Mouse (Mus musculus) hindbrain, postnatal 0 days (tissue): ENCODE measurements around the gene Drd4. TPM values are rescaled to one million over a fixed set of nuclear protein-coding genes. Genes with fewer than 3 reads are reported as not detected.

Experiments used
- ATAC-seq: fragments of 200-750 bp; cut with Nextera tagmentation; 2 replicates; pipeline ENCODE4 v1.8.0; 2017; ENCODE audit warnings: mild to moderate bottlenecking, moderate TSS enrichment, moderate library complexity
- DNase-seq: peaks from one replicate; pipeline ENCODE4 v3.0.0-alpha.2; 2015; ENCODE audit warnings: low spot score
- H3K27ac ChIP-seq: fragments of 300-500 bp; sonication (generic); 2 replicates; pipeline ENCODE4 v1.5.1; 2014; ENCODE audit warnings: mild to moderate bottlenecking
- H3K27me3 ChIP-seq: fragments of 300-500 bp; sonication (generic); 2 replicates; pipeline ENCODE4 v1.6.1; 2014; ENCODE audit warnings: low read length, mixed read lengths; ENCODE audit not compliant: insufficient read depth
- H3K36me3 ChIP-seq: fragments of 300-500 bp; sonication (generic); 2 replicates; pipeline ENCODE4 v1.6.1; 2014; ENCODE audit warnings: low read length, mixed read lengths; ENCODE audit not compliant: insufficient read depth
- H3K4me1 ChIP-seq: fragments of 300-500 bp; sonication (generic); 2 replicates; pipeline ENCODE4 v1.6.1; 2014; ENCODE audit warnings: antibody characterized with exemption, low read length, mixed read lengths; ENCODE audit not compliant: insufficient read depth
- H3K4me2 ChIP-seq: fragments of 300-500 bp; sonication (generic); 2 replicates; pipeline ENCODE4 v1.6.1; 2014; ENCODE audit warnings: low read depth, mild to moderate bottlenecking, low read length, moderate library complexity, mixed read lengths
- H3K4me3 ChIP-seq: fragments of 300-500 bp; sonication (generic); 2 replicates; pipeline ENCODE4 v1.5.1; 2014; ENCODE audit warnings: low read length
- H3K9ac ChIP-seq: fragments of 300-500 bp; sonication (generic); replicated peaks from 2 replicates; pipeline ENCODE4 v1.6.1; 2014; ENCODE audit warnings: mild to moderate bottlenecking, low read length, moderate library complexity, mixed read lengths
- H3K9me3 ChIP-seq: fragments of 300-500 bp; sonication (generic); 2 replicates; pipeline ENCODE4 v1.6.1; 2016; ENCODE audit warnings: low read length, mixed read lengths
- CTCF ChIP-seq: IDR thresholded peaks from 2 replicates; pipeline ENCODE4 v1.5.1; 2016; ENCODE audit warnings: antibody characterized with exemption, control low read depth, low read depth
- WGBS: fragments of 180-500 bp; shearing (Covaris S2); extraction: QIAGEN DNeasy Blood & Tissue Kit; methylation state at CpG from one replicate; pipeline ENCODE4 v1.1.7; 2014; 5-methylcytosine and 5-hydroxymethylcytosine counted together
- polyA plus RNA-seq: library from polyadenylated mRNA; unstranded; fragments of >200 nt; fragmentation: Nextera tagmentation; extraction: Ambion mirVana; gene quantifications from 2 replicates; pipeline ENCODE4 v1.2.1, GENCODE M21; 2015
- total RNA-seq: library from RNA; depleted of rRNA; stranded (reverse); fragments of >200 nt; gene quantifications from 2 replicates; pipeline ENCODE4 v1.2.3, GENCODE M21; 2014; rRNA removed

The Drd4 gene
- total and polyA plus RNA-seq, 2 experiments from 2014 or later = 0.73 to 0.94 TPM

- Histone ChIP-seq H3K4me3 (no peak overlapping the region), H3K4me2 (peak overlapping the region; percentile 23; the same call in 1 of the 2 replicates)
- WGBS = 38% methylated on average over 20 of the region's 20 CpGs
Observed at GRCm38 (mm10) chr7:141339215-141339920, 47.6 kb downstream of the Drd4 start.

GRCm38 (mm10) chr7:141340023-141340422 is 48.2 kb downstream of the Drd4 start:
- TF ChIP-seq CTCF = no peak
- Histone ChIP-seq H3K27ac (no peak overlapping the region), H3K36me3 (peaks cover 2% of the 10 kb centered on the region; the same call in 1 of the 2 replicates), H3K4me2 (no peak overlapping the region), H3K4me3 (no peak overlapping the region), H3K27me3 (no peaks in the 10 kb centered on the region), H3K9ac (no peak overlapping the region), H3K9me3 (no peaks in the 10 kb centered on the region), H3K4me1 (0 out of 2 replicates have a peak, but pooled peaks cover 3% of the 10 kb centered on the region)
- no peak for DNase-seq
- 87% methylated on average over 7 of the region's 7 CpGs for WGBS
- ATAC-seq = no peak

More at GRCm38 (mm10) chr7:141339215-141339920, 47.6 kb downstream of the Drd4 start:
- DNase-seq = no peak
- no peak for TF ChIP-seq CTCF
- H3K27ac ChIP-seq = no peak overlapping the region
- no peak overlapping the region for H3K9ac ChIP-seq
- H3K9me3 ChIP-seq = no peaks in the 10 kb centered on the region
- no peak for ATAC-seq
- H3K4me1 ChIP-seq = 0 out of 2 replicates have a peak, but pooled peaks cover 3% of the 10 kb centered on the region
- no peaks in the 10 kb centered on the region for H3K27me3 ChIP-seq
- H3K36me3 ChIP-seq = peaks cover 7% of the 10 kb centered on the region; the same call in 1 of the 2 replicates

- H3K36me3 ChIP-seq = no peaks in the 10 kb centered on the region
- no peaks in the 10 kb centered on the region for H3K27me3 ChIP-seq
- 83% methylated on average over 6 of the region's 6 CpGs for WGBS
- H3K27ac ChIP-seq = no peak overlapping the region
- no peak for TF ChIP-seq CTCF
- no peak overlapping the region for H3K4me3 ChIP-seq
- no peaks in the 10 kb centered on the region for H3K9me3 ChIP-seq
- no peak overlapping the region for H3K4me2 ChIP-seq
- no peak overlapping the region for H3K9ac ChIP-seq
- no peak for ATAC-seq
- no peak for DNase-seq
- 0 out of 2 replicates have a peak, but pooled peaks cover 3% of the 10 kb centered on the region for H3K4me1 ChIP-seq
Observed at GRCm38 (mm10) chr7:141340476-141340875, 48.7 kb downstream of the Drd4 start.

- H3K9me3 ChIP-seq = no peaks in the 10 kb centered on the region
- H3K4me1 ChIP-seq = 0 out of 2 replicates have a peak, but pooled peaks cover 3% of the 10 kb centered on the region
- 81% methylated on average over 10 of the region's 10 CpGs for WGBS
- no peaks in the 10 kb centered on the region for H3K27me3 ChIP-seq
- H3K36me3 ChIP-seq = no peaks in the 10 kb centered on the region
- H3K4me3 ChIP-seq = no peak overlapping the region
- H3K4me2 ChIP-seq = no peak overlapping the region
- DNase-seq (no peak), ATAC-seq (no peak)
- no peak overlapping the region for H3K27ac ChIP-seq
- no peak overlapping the region for H3K9ac ChIP-seq
- TF ChIP-seq CTCF = no peak
Observed at GRCm38 (mm10) chr7:141341689-141342226, 50.0 kb downstream of the Drd4 start.

GRCm38 (mm10) chr7:141343230-141343629 is 51.4 kb downstream of the Drd4 start:
- no peak overlapping the region for H3K4me3 ChIP-seq
- H3K9ac ChIP-seq = no peak overlapping the region
- no peaks in the 10 kb centered on the region for H3K36me3 ChIP-seq
- 0 out of 2 replicates have a peak, but pooled peaks cover 3% of the 10 kb centered on the region for H3K4me1 ChIP-seq
- 47% methylated on average over 2 of the region's 2 CpGs for WGBS
- no peak overlapping the region for H3K4me2 ChIP-seq
- ATAC-seq = no peak
- no peaks in the 10 kb centered on the region for H3K27me3 ChIP-seq
- TF ChIP-seq CTCF = no peak
- no peak overlapping the region for H3K27ac ChIP-seq
- no peak for DNase-seq
- no peaks in the 10 kb centered on the region for H3K9me3 ChIP-seq

GRCm38 (mm10) chr7:141343696-141344095 is 51.9 kb downstream of the Drd4 start:
- Histone ChIP-seq H3K4me3 (no peak overlapping the region), H3K27ac (no peak overlapping the region), H3K9ac (no peak overlapping the region), H3K4me1 (no peaks in the 10 kb centered on the region), H3K4me2 (no peak overlapping the region), H3K9me3 (no peaks in the 10 kb centered on the region), H3K27me3 (no peaks in the 10 kb centered on the region), H3K36me3 (no peaks in the 10 kb centered on the region)
- DNase-seq (no peak), ATAC-seq (no peak)
- no peak for TF ChIP-seq CTCF
- WGBS = 76% methylated on average over 7 of the region's 7 CpGs

GRCm38 (mm10) chr7:141344787-141345186 is 53.0 kb downstream of the Drd4 start:
- ATAC-seq (no peak), DNase-seq (no peak)
- no peak overlapping the region for H3K4me3 ChIP-seq
- WGBS = 92% methylated on average over 5 of the region's 5 CpGs
- H3K36me3 ChIP-seq = no peaks in the 10 kb centered on the region
- H3K9ac ChIP-seq = no peak overlapping the region
- H3K27me3 ChIP-seq = no peaks in the 10 kb centered on the region
- no peaks in the 10 kb centered on the region for H3K9me3 ChIP-seq
- TF ChIP-seq CTCF = no peak
- no peak overlapping the region for H3K4me2 ChIP-seq
- no peak overlapping the region for H3K27ac ChIP-seq
- H3K4me1 ChIP-seq = no peaks in the 10 kb centered on the region

Other genes with a start within 250 kb of the Drd4 start
- 115 and 124 TPM in 2 replicates for gene B4galnt4, start 230.9 kb upstream of the Drd4 start, total RNA-seq
- 41.8 and 46.2 TPM in 2 replicates for gene B4galnt4, start 230.9 kb upstream of the Drd4 start, polyA plus RNA-seq
- 0.58 TPM in 1 of 2 replicates, not detected in the other for gene Pkp3, start 213.8 kb upstream of the Drd4 start, total RNA-seq
- 0.29 TPM in 1 of 2 replicates, not detected in the other for gene Pkp3, start 213.8 kb upstream of the Drd4 start, polyA plus RNA-seq
- gene Sigirr, start 191.4 kb upstream of the Drd4 start, total RNA-seq = 1.2 and 19.5 TPM in 2 replicates
- 2.4 and 2.6 TPM in 2 replicates for gene Sigirr, start 191.4 kb upstream of the Drd4 start, polyA plus RNA-seq
- 0.25 and 2.1 TPM in 2 replicates for gene Ano9, start 174.2 kb upstream of the Drd4 start, total RNA-seq
- 0.45 and 0.66 TPM in 2 replicates for gene Ano9, start 174.2 kb upstream of the Drd4 start, polyA plus RNA-seq
- gene Ptdss2, start 169.6 kb upstream of the Drd4 start, total RNA-seq = 13.6 and 25.6 TPM in 2 replicates
- gene Ptdss2, start 169.6 kb upstream of the Drd4 start, polyA plus RNA-seq = 96.1 and 96.8 TPM in 2 replicates
- gene Rnh1, start 119.1 kb upstream of the Drd4 start, total RNA-seq = 65.2 and 74.3 TPM in 2 replicates
- gene Rnh1, start 119.1 kb upstream of the Drd4 start, polyA plus RNA-seq = 55.3 and 55.7 TPM in 2 replicates
- 115 and 120 TPM in 2 replicates for gene Hras, start 98.0 kb upstream of the Drd4 start, total RNA-seq
- gene Hras, start 98.0 kb upstream of the Drd4 start, polyA plus RNA-seq = 189 and 204 TPM in 2 replicates
- gene Lrrc56, start 97.8 kb upstream of the Drd4 start, total RNA-seq = 9.5 and 19.7 TPM in 2 replicates
- 5.7 and 7.2 TPM in 2 replicates for gene Lrrc56, start 97.8 kb upstream of the Drd4 start, polyA plus RNA-seq
- 0.14 TPM in 1 of 2 replicates, not detected in the other for gene Lmntd2, start 77.9 kb upstream of the Drd4 start, total RNA-seq
- 0.29 and 0.40 TPM in 2 replicates for gene Lmntd2, start 77.9 kb upstream of the Drd4 start, polyA plus RNA-seq
- 24.5 and 35.7 TPM in 2 replicates for gene Rassf7, start 76.1 kb upstream of the Drd4 start, total RNA-seq
- 19.6 and 23.3 TPM in 2 replicates for gene Rassf7, start 76.1 kb upstream of the Drd4 start, polyA plus RNA-seq
- gene Phrf1, start 63.2 kb upstream of the Drd4 start, total RNA-seq = 52.2 and 56.4 TPM in 2 replicates
- gene Phrf1, start 63.2 kb upstream of the Drd4 start, polyA plus RNA-seq = 35.6 and 38.0 TPM in 2 replicates
- 3.9 and 7.0 TPM in 2 replicates for gene Irf7, start 25.5 kb upstream of the Drd4 start, total RNA-seq
- 3.3 and 5.5 TPM in 2 replicates for gene Irf7, start 25.5 kb upstream of the Drd4 start, polyA plus RNA-seq
- not detected in 2 replicates for gene Cdhr5, start 15.2 kb upstream of the Drd4 start, total RNA-seq
- 0.23 TPM in 1 of 2 replicates, not detected in the other for gene Cdhr5, start 15.2 kb upstream of the Drd4 start, polyA plus RNA-seq
- gene Sct, start 12.9 kb upstream of the Drd4 start, total RNA-seq = 3.7 TPM in 1 of 2 replicates, not detected in the other
- 7.6 and 9.9 TPM in 2 replicates for gene Sct, start 12.9 kb upstream of the Drd4 start, polyA plus RNA-seq
- 218 and 220 TPM in 2 replicates for gene Deaf1, start 35.7 kb downstream of the Drd4 start, total RNA-seq
- 200 and 237 TPM in 2 replicates for gene Deaf1, start 35.7 kb downstream of the Drd4 start, polyA plus RNA-seq
- gene Tmem80, start 35.7 kb downstream of the Drd4 start, total RNA-seq = 31.6 and 36.4 TPM in 2 replicates
- gene Tmem80, start 35.7 kb downstream of the Drd4 start, polyA plus RNA-seq = 42.0 and 44.9 TPM in 2 replicates
- 1.6 and 3.9 TPM in 2 replicates for gene Eps8l2, start 46.9 kb downstream of the Drd4 start, total RNA-seq
- 1.5 and 2.4 TPM in 2 replicates for gene Eps8l2, start 46.9 kb downstream of the Drd4 start, polyA plus RNA-seq
- 156 and 200 TPM in 2 replicates for gene Taldo1, start 100.2 kb downstream of the Drd4 start, total RNA-seq
- gene Taldo1, start 100.2 kb downstream of the Drd4 start, polyA plus RNA-seq = 252 and 258 TPM in 2 replicates
- 61.2 and 74.4 TPM in 2 replicates for gene Gatd1, start 122.1 kb downstream of the Drd4 start, total RNA-seq
- gene Gatd1, start 122.1 kb downstream of the Drd4 start, polyA plus RNA-seq = 46.9 and 49.4 TPM in 2 replicates
- gene Cend1, start 137.5 kb downstream of the Drd4 start, total RNA-seq = 208 and 246 TPM in 2 replicates
- 219 and 255 TPM in 2 replicates for gene Cend1, start 137.5 kb downstream of the Drd4 start, polyA plus RNA-seq
- 126 and 138 TPM in 2 replicates for gene Slc25a22, start 145.9 kb downstream of the Drd4 start, total RNA-seq
- 79.9 and 87.3 TPM in 2 replicates for gene Slc25a22, start 145.9 kb downstream of the Drd4 start, polyA plus RNA-seq
- gene Pidd1, start 152.0 kb downstream of the Drd4 start, total RNA-seq = 3.6 and 4.6 TPM in 2 replicates
- gene Pidd1, start 152.0 kb downstream of the Drd4 start, polyA plus RNA-seq = 2.4 and 2.5 TPM in 2 replicates
- gene Rplp2, start 155.4 kb downstream of the Drd4 start, total RNA-seq = 179 and 249 TPM in 2 replicates
- gene Rplp2, start 155.4 kb downstream of the Drd4 start, polyA plus RNA-seq = 839 and 863 TPM in 2 replicates
- 8.5 and 10.0 TPM in 2 replicates for gene Pnpla2, start 163.2 kb downstream of the Drd4 start, total RNA-seq
- 20.0 and 22.4 TPM in 2 replicates for gene Pnpla2, start 163.2 kb downstream of the Drd4 start, polyA plus RNA-seq
- 2.1 and 5.0 TPM in 2 replicates for gene Cracr2b, start 169.1 kb downstream of the Drd4 start, total RNA-seq
- 6.7 and 9.1 TPM in 2 replicates for gene Cracr2b, start 169.1 kb downstream of the Drd4 start, polyA plus RNA-seq
- gene Cd151, start 175.4 kb downstream of the Drd4 start, total RNA-seq = 62.6 and 79.4 TPM in 2 replicates
- gene Cd151, start 175.4 kb downstream of the Drd4 start, polyA plus RNA-seq = 16.1 and 18.5 TPM in 2 replicates
- gene Polr2l, start 183.1 kb downstream of the Drd4 start, total RNA-seq = 25.5 and 46.1 TPM in 2 replicates
- gene Polr2l, start 183.1 kb downstream of the Drd4 start, polyA plus RNA-seq = 75.9 and 81.6 TPM in 2 replicates
- gene Tspan4, start 183.2 kb downstream of the Drd4 start, total RNA-seq = 101 and 119 TPM in 2 replicates
- 78.2 and 83.9 TPM in 2 replicates for gene Tspan4, start 183.2 kb downstream of the Drd4 start, polyA plus RNA-seq
- gene Chid1, start 247.9 kb downstream of the Drd4 start, total RNA-seq = 34.2 and 55.2 TPM in 2 replicates
- 47.8 and 48.3 TPM in 2 replicates for gene Chid1, start 247.9 kb downstream of the Drd4 start, polyA plus RNA-seq